Mouse (Mus musculus) retina, postnatal 1 day (tissue): ENCODE data around the gene Olfr476.
"Not testable (repeated sequence)": the region's sequence is repeated elsewhere in the genome, so short reads cannot be mapped to it uniquely, and the experiment has no call there.

Experiments used
- DNase-seq: peaks from one replicate; pipeline ENCODE4 v3.0.0-alpha.2; 2012

Gene Olfr476

DNA sequence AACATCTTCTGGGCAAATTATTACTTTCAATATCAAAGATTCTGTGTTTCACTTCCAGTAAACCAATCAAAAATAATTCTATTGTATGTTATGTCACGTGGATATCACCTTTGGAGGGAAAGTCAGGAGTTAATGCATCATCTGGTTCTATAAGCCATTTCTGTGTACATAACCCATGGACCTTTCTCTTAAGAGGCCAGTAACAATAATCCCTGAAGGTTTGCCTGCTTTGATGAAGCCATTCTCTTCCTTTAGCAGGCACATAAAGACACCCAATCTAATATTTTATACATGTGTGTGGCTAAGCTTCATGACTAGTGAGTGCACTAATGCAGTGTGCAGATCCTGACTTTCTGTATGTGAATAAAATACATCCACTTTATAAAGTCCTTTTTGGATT lies at the start of gene Olfr476:
Gene Olfr476 (plus strand): TSS at position 301 of the 400 bp plus-strand sequence.
- no peak for DNase-seq

DNA sequence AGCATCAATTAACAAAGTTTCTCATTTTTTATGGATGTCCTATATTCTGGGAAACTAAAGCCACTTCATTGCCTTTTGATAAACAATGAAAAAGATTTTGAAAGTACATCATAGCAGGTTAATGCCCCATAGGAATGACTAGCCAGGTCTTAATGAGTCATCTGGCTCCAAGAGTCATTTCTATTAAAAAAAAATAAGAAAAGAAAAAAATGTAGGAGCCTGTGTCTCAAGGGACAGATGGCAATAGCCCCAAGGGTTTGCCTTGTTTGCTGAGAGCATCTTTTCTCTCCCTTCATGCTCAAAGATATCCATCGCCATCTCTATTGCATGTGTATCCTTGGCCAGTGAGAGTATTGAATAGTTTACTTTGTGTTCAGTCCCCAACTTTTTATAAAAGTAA lies 34.5 kb upstream of the Olfr476 start, which contains the start of gene Olfr473:
Gene Olfr473 (plus strand): TSS at position 301 of the 400 bp plus-strand sequence.
- DNase-seq = no peak

GRCm38 (mm10) chr7:107952539-107952938 lies 12.1 kb upstream of the Olfr476 start:
- DNase-seq = not testable (repeated sequence)

DNA sequence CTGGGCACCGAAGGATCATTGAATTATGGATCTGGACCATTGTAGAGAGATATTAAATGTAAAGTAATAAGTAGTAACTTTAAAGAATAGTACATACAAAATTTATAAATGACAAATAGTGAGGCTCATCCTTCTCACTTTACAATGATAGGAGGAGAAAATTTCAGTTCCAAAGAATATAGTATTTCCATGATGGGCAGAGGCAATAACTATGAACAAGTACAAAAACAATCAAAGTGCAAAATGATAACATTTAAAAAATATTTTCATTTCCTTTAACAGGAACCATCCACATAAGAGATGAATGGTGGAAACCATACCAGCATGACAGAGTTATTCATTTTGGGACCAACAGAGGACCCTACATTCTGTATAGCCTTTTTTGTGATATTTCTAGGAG lies 10.3 kb upstream of the Olfr476 start, which contains the start of gene Olfr474:
Gene Olfr474 (plus strand): TSS at position 301 of the 400 bp plus-strand sequence.
- no peak for DNase-seq

DNA sequence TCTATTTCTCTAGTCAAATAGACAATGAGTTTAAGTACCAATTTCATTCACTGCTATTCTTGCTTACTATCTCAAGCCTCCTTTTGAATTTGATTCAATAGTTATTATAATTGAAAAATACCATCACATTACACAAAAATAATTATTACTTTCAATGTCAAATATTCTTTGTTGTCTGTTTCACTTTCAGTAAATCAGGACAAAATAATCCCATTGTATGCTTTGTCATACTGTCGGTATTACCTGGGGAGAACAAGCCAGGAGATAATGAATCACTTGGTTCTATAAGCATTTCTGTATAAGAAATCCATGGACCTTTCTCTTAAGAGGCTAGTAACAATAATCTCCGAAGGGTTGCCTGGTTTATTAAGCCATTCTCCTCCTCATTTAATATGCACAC lies 21.8 kb downstream of the Olfr476 start, which contains the start of gene Olfr477:
Gene Olfr477 (plus strand): TSS at position 301 of the 400 bp plus-strand sequence.
- DNase-seq = no peak

GRCm38 (mm10) chr7:108014256-108014655 lies 49.7 kb downstream of the Olfr476 start:
- not testable (repeated sequence) for DNase-seq
